Mouse (Mus musculus): ENCODE data around the gene Adam19.

DNA sequence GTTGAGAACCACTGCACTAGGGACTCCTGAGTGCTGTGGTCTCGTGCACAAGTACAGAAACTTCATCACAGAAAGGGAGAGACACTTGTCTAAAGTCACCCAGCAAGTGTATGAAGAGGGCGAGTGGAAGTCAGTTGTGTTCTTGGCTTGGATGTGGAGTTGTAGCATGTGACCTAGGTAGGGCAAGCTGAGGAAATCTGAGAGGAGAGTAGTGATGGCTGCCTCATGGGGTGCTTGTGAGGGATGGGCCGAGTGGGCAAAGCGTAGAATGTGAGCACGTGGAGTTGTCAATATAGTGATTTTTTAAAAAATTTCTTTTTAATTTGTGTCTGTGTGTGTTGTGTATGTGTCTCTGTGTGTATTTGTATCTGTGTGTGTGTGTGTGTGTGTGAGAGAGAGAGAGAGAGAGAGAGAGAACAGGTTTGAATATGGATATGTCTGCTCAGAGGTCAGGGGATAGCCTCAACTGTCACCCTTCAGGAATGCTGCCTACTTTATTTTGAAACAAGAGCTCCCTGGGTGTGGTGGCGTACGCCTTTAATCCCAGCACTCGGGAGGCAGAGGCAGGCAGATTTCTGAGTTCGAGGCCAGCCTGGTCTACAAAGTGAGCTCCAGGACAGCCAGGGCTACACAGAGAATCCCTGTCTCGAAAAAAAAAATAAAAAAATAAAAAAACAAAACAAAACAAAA lies 11.7 kb downstream of the Adam19 start:
- TF ChIP-seq CTCF (IDR thresholded peaks at IDR 0.05; ENCODE audit: control insufficient read depth, insufficient read depth, low read length) (no peak), POLR2A (IDR thresholded peaks at IDR 0.05; ENCODE audit: borderline replicate concordance, control insufficient read depth, low read depth, low read length) (no peak)
